Mouse (Mus musculus): ENCODE results near the gene Riok1.

Riok1 gene

DNA sequence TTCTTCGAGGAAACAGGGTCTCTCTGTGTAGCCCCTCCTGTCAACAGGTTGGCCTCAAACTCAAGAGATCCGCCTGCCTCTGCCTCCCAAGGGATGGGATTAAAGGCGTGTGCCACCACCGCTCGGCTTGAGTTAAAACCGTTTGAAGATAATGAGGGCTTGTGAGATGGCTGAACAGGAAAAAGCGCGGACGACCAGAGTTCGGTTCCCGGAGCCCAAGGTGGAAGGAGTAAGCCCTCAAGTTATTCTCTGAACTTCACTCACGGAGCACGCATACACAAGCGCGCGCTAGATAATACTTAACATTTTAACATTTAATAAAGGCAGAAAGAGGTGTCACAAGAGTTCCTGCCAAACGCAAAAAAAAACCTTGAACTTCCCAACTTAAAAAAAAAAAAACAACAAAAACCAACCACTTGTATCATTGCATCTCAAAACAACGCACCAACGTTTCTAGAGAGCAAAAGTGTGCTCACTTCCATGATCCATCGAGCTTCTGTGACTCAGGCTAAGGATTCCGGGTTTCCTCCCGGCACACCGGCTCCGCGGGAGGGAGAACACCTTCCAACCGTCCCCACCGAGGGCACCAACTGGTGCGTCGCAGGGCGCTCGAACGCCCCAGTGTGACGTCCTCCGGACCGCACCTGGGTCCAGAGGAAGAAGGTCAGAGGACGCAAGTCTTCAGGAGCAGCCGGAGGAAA lies at the start of gene Riok1:
TSS of gene Riok1 (plus strand) at position 653 of the 701 bp plus-strand sequence.
- peak; percentile 17 for DNase-seq

DNA sequence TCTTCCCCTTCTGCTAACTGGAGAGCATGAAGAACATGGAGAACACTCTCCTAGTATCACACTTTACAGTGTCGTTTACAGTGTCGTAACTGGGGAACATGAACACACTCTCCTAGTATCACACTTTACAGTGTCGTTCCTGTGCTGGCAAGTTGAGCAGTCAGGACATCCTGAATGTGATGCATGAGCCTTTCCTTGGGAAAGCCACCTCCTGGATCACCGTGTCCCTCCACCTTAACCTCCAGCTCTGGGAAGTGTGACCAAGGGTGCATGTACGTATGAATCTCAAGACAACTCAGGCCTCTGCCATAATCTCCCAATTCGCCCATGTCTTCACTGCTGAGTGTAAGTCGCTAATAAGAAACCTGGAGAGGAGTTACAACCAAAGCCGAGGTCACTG lies 47.1 kb upstream of the Riok1 start:
- DNase-seq, result no peak

DNA sequence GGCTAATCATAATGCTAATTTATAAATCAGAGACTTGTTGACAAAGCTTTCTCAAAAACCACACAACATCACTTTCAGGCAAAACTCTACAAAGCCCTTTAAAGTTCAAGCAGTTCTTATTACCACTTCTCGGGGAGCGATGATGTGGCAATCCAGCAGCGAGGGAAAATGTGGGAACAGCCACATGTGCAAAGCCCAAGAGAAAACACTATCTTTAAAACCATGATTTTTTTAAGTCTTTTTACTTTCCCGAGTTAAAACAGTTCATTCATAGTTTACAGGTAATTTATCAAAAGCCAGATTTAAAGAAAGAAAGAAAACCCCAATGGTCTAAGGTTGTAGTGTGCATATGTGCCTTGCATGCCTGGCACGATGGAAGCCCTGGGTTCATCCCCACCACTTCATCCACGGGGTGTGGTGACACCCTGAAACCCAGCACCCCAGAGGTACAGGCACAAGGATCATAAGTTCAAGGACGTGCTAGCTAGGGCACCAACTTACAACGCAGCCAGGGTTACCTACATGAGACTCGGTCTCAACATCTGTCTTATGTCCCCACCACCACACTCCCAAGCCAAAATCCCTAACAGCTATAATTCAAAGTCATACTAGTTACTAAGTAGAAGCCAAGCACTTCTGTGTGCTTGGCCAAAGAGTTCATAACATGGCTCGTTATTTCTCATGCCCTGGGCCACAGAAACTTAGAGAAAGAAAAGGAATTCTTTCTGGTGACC lies 44.0 kb upstream of the Riok1 start:
- no peak for DNase-seq

DNA sequence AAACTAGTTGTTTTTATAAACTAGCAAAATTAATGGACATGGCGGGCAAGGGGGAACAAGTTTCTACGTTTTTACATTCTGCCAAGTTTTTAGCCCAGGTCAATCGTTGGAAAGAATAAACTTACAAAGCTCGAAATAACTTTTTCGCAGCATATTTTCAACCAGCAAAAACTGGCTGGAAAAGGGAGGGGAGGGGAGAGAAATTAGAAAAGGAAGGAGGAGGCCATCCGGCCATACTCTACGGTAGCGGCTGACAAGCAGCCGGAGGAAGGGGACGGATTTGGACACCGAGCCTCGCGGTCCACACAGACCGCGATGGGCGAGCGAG lies 43.5 kb upstream of the Riok1 start:
- no peak for DNase-seq

DNA sequence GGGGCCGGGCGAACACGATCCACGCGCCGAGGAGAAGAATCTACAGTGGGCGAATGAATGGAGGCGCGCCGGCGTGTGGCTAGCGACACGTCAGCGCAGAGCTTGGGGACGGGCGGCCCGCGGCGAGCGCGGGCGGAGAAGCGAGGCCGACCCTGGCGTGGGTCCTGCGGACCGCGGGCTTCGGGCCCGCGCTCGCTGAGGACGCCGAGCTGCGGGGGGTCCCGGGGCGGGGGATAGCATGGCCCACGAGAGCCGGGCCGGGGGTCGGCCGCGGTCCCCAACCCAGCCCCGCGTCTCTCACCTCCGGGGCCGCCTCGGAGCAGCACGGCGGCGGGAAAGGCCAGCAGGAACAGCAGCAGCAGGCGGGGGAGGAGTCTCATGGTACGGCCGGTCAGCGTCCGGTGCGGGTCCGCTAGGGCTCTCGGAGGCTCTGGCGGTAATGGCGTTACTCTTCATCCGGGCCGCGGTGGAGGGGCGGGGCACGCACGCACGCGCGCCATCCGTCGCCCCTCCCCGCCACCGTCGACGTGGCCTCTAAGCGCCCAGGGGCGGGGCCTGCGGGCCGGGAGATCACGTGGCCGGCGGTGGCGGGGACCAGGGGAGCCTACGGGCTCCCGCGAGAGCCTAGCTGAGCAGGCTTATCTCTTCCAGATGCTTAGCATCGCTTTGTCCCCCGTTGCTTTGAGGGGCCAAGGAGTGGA lies 42.9 kb upstream of the Riok1 start, which contains the start of gene Ssr1:
TSS of gene Ssr1 (minus strand) at position 514 of the 701 bp plus-strand sequence.
- DNase-seq, result peak; percentile 96

DNA sequence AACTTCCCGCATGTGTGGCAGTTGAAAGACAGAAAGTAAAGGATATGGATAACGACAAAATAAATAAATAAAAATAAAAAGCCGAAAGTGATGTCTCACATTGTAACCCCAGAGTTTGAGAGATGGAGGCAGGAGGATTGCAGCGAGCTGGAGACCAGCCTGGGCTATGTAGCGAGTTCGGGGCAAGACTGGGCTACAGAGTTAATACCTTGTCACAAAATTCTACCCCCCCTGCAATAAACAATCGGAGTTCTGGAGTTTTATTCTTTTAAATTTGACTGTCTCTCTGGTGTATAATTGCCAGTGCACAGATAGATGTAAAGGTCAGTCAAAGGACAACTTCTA lies 42.4 kb upstream of the Riok1 start:
- no peak for DNase-seq

DNA sequence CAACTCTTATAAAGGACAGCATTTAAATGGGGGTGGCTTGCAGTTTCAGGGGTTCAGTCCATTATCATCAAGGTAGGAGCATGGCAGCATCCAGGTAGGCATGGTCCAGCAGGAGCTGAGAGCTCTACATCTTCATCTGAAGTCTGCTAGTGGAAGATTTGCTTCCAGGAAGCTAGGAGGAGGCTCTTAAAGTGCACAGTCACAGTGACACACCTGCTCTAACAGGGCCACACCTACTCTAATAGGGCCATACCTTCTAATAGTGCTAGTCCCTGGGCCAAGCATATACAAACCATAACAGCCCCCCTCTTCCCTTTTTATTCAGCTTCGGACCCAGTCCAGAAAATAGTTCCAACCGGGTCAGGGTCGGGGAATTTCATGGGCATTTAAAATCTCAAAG lies 37.1 kb upstream of the Riok1 start:
- no peak for DNase-seq

DNA sequence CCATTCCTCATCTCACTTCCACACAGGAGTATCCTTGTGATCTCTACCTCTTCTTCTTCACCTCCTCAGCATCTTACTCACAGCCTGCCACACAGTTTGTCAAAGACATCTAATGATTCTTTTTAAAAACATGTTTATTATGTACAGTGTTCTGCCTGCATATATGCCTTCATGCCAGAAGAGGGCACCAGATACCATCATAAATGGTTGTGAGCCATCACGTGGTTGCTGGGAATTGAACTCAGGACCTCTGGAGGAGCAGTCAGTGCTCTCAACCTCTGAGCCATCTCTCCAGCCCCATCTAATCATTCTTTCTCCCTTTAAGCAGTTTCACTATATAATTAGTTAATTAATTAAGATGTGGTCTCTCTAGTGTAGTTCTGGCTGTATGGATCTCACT lies 34.3 kb upstream of the Riok1 start:
- DNase-seq, result no peak

DNA sequence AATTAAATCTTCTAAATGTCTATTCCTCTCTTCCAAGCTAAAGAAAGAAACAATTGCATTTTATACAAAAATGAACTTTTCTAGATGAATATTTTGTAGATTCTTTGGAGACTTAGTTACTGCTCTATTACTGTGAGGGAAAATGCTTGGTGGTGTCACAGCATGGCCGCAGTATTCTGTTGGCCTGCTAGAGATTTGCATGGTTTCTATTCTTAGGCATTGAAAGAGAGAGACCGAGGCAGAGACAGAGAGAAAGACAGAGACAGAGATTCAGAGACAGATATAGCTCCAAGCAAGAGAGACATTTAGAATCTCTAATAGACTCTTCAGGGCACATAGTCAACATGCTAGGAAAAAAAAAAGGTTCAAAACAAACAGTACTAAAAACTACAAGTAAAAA lies 28.8 kb upstream of the Riok1 start:
- DNase-seq, result no peak

DNA sequence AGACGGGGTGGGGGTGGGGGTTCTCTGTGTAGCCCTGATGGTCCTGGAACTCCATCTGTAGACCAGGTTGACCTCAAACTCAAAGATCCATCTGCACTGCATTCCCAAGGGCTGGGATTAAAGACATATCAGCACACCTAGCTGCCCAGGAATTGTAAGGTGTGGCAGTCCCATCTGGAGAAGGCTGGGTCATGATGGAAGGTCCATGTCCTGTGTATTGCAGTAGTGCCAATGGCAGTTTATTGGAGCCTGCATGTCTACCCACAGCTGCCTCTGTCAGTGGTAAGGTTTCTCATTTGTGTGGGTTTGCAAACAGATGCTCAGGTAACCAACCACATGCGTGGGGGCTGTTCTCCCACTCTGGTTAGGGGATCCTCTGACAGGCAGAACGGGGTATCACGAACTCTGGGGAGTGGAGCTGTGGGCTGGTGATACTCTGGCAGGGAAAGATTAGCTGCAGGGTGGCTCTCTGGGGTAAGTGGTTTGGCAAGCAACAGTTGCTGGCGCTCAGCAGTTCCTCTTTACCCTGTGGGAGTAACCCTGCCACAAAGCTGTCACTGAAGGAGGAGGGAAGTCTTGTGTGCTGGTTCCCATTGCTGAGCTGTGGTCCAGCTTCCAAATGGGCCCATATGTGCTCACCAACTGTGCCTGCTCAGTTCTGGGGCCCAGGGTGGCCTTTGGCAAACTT lies 26.9 kb upstream of the Riok1 start:
- no peak for DNase-seq

DNA sequence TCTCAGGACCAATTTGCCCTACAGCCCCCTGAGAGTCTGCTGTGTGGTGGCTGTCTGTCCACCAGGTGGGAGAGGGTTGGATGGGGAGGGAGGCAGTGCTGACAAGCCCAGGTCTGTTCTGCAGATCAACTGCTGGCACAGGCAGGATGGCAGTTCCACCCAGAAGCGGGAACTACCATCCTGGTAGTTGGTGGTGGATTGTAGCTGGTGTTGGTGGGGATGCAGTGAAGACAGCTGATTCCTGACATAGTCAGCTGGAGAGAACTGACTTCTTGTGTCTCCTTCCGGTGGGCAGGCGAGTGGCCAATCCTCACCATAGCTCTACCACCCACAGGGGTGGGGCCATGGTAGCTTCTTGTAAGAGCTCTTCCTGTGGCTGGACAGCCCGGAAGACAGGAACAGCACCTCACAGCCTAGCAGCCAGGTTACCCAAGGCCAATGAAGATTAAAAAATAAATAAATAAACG lies 26.3 kb upstream of the Riok1 start:
- DNase-seq, result no peak

DNA sequence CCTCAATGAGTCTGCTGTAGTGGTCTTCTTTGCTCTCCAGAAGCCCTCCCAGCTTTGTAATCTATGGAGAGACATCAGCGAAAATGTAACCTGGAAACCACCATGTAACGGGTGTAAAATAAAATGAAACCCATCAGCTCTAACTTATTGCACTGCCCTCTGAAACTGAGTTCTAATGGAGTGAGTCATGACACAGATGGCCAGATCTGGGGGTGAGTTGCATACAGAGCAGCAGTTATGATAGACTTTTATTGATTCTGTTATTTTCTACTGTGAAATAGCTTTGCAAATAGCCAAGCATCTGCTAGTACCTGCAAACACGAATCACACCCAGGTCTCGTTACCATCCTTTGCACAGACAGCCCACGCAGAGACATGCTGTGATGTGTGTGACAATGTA lies 24.4 kb upstream of the Riok1 start:
- DNase-seq, result no peak

DNA sequence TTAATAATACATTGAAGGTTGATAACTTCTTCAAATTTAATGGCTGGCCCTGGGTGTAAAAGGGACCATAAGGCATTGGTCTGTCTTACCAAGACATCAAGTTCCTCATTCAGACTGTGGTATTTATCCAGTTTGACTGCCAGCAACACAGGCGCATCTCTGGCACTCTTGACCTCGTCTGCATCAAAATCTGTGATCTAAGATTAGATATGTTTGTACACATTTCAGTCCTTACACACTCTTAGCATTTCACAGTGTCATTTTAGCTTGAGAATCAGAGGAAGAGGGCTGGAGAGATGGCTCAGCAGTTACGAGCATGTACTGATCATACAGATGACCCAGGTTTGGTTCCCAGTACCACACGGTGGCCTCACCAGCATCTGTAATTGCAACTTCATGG lies 21.2 kb upstream of the Riok1 start:
- no peak for DNase-seq

DNA sequence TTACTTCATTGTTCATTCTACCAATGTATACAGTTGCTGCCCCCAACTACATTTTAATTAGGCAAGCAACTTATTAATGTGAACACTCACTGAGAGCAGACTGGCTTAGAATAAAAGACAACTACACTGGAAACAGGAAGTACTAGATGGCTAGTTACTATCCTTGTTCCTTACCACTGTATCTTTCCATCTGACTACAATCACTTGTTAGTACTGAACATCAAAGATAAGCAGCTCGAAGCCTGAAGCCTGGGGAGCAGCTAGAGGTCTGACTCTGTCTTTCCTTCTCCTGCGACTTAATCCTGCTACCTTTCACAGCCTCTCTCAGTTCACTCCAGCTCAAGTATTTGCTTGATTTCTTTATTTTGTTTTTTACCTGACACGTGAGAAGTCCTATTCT lies 18.0 kb upstream of the Riok1 start:
- no peak for DNase-seq

DNA sequence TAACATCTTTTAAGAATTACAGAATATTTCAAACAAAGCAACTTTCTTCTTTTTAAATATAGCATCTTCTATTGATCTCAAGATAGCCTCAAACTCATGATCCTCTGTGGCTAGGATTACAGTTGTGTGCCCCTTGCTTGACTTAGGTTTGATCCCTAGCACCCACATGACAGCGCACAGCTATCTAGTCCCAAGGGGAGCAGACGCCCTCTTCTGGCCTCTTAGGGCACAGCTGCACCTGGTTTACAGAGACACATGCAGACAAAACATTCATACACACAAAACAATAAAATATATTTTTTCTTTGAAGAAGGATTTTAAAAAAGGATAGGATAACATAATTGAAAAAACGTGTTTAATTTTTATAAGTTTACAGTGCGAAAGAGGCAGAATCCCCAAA lies 10.9 kb upstream of the Riok1 start:
- no peak for DNase-seq

DNA sequence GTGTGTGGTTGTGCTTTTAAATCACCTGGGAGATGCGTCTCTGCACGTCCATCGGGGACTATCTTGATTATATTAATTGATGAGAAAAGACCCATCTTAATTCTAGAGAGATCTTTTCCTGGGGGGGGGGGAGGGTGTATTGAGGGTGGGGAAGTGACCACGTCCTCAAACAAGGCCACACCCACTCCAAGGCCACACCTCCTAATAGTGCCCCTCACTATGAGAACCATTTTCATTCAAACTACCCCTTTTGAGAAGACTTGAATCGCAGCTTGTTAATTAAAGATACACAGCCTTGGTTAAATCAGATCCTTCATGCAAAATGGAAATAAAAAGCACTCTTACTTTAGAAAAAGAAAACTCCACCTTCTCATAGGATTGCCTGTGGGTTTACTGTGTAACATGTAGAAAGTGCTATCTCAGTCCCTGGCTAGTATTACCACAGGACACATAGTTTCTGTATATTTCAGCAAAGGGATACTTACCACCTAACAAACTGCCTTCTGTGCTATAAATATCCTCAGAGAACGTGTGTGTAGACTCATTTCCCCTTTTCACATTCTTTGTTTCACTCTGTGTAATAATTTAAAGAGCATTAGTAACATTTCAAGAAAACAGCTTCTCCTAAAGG lies 9.1 kb upstream of the Riok1 start:
- DNase-seq, result no peak

DNA sequence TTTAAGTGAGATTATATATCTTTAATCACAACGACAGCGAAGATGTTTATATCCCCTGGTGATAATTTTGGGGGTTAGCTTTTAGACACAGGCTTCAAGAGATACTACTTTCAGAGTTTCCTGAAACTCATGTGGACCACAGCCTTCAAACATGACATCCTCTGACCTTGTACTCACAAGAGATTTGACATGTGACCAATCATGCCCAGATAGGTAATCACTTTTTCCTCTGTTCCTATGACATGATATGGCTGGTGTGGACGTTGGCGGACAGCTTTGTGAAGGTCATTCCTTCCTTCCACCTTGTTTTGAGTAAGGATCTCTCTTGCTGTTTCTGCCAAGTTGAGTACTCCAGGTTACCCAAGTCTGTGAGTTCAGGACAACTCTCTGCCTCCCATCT lies 8.4 kb upstream of the Riok1 start:
- no peak for DNase-seq

DNA sequence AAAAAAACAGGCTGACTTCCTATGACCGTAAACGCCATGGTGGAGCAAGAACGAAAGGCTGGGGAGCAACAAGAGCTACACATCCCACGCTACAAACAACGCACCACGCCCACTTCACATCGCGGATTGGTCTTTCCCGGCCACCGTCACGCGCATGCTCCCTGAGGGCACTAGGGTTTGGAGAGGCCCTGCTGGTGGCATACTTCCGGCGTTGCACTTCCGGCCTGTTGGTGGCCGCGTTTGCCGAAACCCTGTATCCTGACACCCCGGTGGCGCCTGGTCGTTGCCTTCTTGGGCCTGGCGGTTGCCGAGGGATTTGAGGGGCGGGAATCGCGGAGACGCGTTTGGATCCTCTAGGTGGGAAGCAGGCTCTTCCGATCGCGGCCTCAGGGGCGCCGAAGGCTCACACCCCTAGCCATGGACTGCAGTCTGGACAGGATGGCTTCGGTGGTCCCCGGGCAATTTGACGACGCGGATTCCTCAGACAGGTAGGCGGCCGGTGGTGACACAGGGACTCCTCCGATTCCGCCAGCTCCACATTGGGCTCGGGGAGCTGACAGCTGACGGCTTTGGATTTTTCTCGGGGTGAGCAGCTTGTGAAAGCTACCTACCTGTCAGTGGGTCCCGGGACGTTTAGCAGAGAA lies 371 bp downstream of the Riok1 start, which contains the start of gene Cage1:
TSS of gene Cage1 (minus strand) at position 26 of the 644 bp plus-strand sequence.
- DNase-seq, result peak; percentile 97

DNA sequence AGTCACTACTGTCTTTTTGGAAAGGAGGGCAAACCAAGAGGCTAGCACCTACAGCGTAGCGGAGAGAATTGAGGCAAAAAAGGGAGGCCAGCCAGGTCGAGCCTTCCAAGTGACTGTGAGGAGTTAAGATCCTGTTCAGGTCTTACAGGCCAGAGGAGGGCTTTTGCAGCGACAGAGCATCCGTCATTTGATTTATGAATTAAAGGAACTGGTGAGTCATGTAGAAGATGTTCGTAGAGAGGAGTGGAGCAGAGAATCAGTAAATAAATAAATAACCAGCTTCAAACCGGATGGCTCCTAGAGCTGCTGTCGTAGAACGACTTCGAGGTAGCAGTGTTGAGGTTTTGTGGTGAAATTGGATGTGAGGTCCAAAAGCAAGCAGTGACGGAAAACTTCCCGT lies 1.0 kb downstream of the Riok1 start:
- peak; percentile 9 for DNase-seq

DNA sequence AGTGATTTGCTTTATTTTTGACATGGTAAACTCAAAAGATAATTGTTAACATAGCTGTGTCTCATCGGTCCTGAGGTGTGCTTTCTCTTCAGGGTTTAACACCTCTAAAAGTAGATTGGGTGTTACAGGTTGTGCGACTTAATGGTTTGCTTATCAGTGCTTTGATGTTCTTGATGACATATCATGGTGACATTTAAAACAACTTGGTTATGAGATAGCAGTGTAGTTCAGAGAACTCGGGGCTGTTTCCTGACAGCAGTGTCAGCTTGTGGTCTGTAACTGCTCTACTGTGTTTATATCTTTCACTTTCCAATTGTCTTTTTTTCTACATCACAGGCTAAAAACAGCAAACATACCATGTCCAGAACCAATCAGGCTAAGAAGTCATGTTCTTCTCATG lies 13.1 kb downstream of the Riok1 start:
- DNase-seq, result no peak

DNA sequence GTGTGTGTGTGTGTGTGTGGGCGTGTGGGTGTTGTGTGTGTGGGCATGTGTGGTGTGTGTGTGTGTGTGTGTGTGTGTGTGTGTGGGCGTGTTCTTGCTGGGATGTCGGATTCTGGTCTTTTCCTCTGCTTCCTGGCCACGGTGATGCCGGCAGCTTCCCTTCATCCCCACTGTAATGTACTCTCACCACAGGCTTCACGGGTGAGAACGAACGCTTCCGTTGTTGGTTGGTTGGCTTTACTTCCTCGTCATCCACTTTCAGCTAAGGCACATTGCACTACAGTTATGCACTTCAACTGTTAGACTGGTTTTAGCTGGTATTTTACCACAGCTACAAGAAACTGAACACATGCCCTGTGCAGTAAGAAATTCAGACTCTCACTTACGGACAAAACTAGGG lies 25.9 kb downstream of the Riok1 start:
- DNase-seq, result no peak

DNA sequence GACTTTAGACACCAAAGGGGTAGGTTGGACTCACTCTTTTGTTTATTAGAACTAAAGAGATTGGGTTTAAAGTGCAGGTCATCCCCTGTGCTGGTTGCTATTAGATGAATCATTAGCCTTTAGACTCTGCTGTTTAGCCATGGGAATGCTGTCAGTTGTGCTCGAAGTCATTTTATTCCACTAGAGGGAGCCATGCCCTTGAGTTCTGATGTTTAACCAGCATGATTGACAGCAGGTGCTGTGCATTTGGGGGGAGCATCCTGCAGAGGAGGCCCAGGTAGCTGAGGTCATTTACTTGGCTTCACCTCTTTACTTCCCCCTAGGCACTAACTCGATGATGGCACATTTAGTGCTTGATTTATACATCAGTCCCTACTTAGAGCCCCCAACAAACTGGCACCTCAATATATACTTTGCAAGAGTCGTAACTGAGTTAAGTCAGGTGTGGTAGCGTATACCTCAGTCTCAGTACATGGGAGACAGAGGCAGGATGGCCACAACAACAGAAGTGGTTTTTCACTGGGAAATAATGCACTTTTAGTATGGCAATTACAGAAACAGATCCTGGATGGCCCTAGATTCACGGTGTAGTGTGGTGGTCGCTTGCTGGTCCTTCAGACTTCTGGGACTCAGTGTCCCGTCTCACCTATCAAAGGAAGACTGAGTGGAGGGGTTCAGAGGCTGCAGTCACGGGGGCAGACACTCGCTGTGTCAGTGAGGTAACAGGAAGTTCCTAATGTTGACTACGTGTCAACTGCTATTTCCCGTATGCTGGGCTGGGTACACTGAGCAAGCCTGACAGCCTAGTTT lies 28.3 kb downstream of the Riok1 start:
- peak; percentile 23 for DNase-seq
